Comparison of ENCODE assay signal across 9 mouse cellular contexts in genomic region chr5:113133080-113133491, GRCm38 (mm10). TPM values are rescaled to one million over a fixed set of nuclear protein-coding genes. Genes with fewer than 3 reads are reported as not detected.
DNase-seq lines count a peak whose midpoint lies in the region; ATAC-seq lines count a peak whose summit lies in the region.
"Had no signal": no experiment of that assay in that cellular context is flagged by ENCODE, and none has a peak within 500 bp of the region (broad histone marks: within the 10 kb centered on the region; RNA-seq: fewer than 3 reads in every experiment).

No protein-coding gene starts in this region.

- H3K36me3 ChIP-seq in midbrain, embryonic 10.5 days = no peaks in the 10 kb centered on the region

- intact Hi-C loops in gastrocnemius, postnatal 14 days (cut with DNase I; ENCODE audit: low total_unique reads) = no loop called here
- intact Hi-C loops in heart, postnatal 10 days (cut with DNase I) = no loop called here

- DNase-seq in gastrocnemius, postnatal 14 days = peak; percentile 47
- no peak for DNase-seq in gastrocnemius, postnatal 10 days
- DNase-seq in heart, postnatal 10 days = peak; percentile 72 to 73
- DNase-seq in kidney, postnatal 36 days = peak; percentile 73 to 74
- peak; percentile 60 for DNase-seq in midbrain, embryonic 10.5 days (ENCODE audit: low spot score)
- DNase-seq in urinary bladder, postnatal 10 days (ENCODE audit: low spot score) = no peak

- peaks cover 37% of the 10 kb centered on the region for H3K27me3 ChIP-seq in midbrain, embryonic 10.5 days (ENCODE audit: low read depth, poor library complexity, severe bottlenecking)

- H3K4me3 ChIP-seq in midbrain, embryonic 10.5 days = peak overlapping the region; percentile 14; the same call in 1 of the 2 replicates
- H3K4me3 ChIP-seq: erythroblast, embryonic 14.5 days had no signal

- H3K9me3 ChIP-seq in midbrain, embryonic 10.5 days (replicated peaks) = no peaks in the 10 kb centered on the region

- H3K27ac ChIP-seq in midbrain, embryonic 10.5 days (replicated peaks) = peak overlapping the region; percentile 91

- ATAC-seq in inflammation-experienced regulatory T-cells, adult 6 months = no peak
- ATAC-seq in activated CD4-positive, CD25-positive, alpha-beta regulatory T cell, adult 4 months = no peak

- H3K4me1 ChIP-seq in midbrain, embryonic 10.5 days = peaks cover 49% of the 10 kb centered on the region

- 21% methylated on average over 9 of the region's 9 CpGs for WGBS in midbrain, embryonic 10.5 days

RNA-seq across cellular contexts. Expression of gene Crybb3, which starts 51.7 kb away (rescaled TPM):
- 1 to 10 TPM in 1 of 2 experiments, under 1 TPM in 1; 0.94 to 2.0 TPM for total RNA-seq in gastrocnemius, postnatal 14 days (2021)
- 1 to 10 TPM in 1 of 2 experiments, under 1 TPM in 1; 0.68 to 2.0 TPM for total RNA-seq in gastrocnemius, postnatal 10 days (2021)
- total RNA-seq in heart, postnatal 10 days (2021) = 1 to 10 TPM; 2.0 to 2.1 TPM
- 0.40 and 2.0 TPM in 2 replicates for polyA plus RNA-seq in midbrain, embryonic 10.5 days (2016; fragmentation: Nextera tagmentation; extraction: Ambion mirVana)
- 1 to 10 TPM in 1 of 3 experiments, not detected in 2; 1.3 TPM for polyA plus RNA-seq in inflammation-experienced regulatory T-cells, adult 6 months (2017; shearing (Covaris generic))
- polyA plus RNA-seq in activated CD4-positive, CD25-positive, alpha-beta regulatory T cell, adult 4 months (2017; shearing (Covaris generic)) = not detected
- polyA plus RNA-seq: erythroblast, embryonic 14.5 days had no signal

Comparison
In these comparisons a context has a peak if more than half of its experiments do, and no peak if none do; other contexts are left out.
1. DNase-seq: peak in gastrocnemius, postnatal 14 days (single experiment), heart, postnatal 10 days (2 of 2), kidney, postnatal 36 days (2 of 2) and midbrain, embryonic 10.5 days (single experiment); none in gastrocnemius, postnatal 10 days (single experiment) and urinary bladder, postnatal 10 days (single experiment).